Mouse (Mus musculus): Measurements from ENCODE around the gene Fga.

GRCm38 (mm10) chr3:83002191-83002590 is 23.7 kb upstream of the Fga start:
- peak; percentile 67 for TF ChIP-seq CTCF (IDR thresholded peaks at IDR 0.05; ENCODE audit: extremely low read depth, insufficient read depth, low read length)
- TF ChIP-seq POLR2A (IDR thresholded peaks at IDR 0.05; ENCODE audit: extremely low read depth, insufficient read depth, low read length): no peak

Data from cortical plate, adult 2 months (tissue).